Mouse (Mus musculus): Measurements from ENCODE around the gene P2rx3.

The P2rx3 gene

GRCm38 (mm10) chr2:84975580-84975979 lies 61.7 kb downstream of the P2rx3 start:
- DNase-seq = no peak

GRCm38 (mm10) chr2:84967318-84967991 lies 69.8 kb downstream of the P2rx3 start:
- no peak for DNase-seq

GRCm38 (mm10) chr2:84964111-84964801 lies 73.0 kb downstream of the P2rx3 start:
- no peak for DNase-seq

- no peak for DNase-seq
These were observed 74.3 kb downstream of the P2rx3 start for GRCm38 (mm10) chr2:84962906-84963507.

GRCm38 (mm10) chr2:84961901-84962300 lies 75.4 kb downstream of the P2rx3 start:
- no peak for DNase-seq

GRCm38 (mm10) chr2:84961300-84961699 lies 76.0 kb downstream of the P2rx3 start:
- peak; percentile 74 for DNase-seq

- no peak for DNase-seq
These were observed 78.5 kb downstream of the P2rx3 start for GRCm38 (mm10) chr2:84958588-84959264.

GRCm38 (mm10) chr2:84956274-84956673 lies 81.0 kb downstream of the P2rx3 start:
- peak; percentile 62 for DNase-seq

- no peak for DNase-seq
These were observed 81.8 kb downstream of the P2rx3 start for GRCm38 (mm10) chr2:84955435-84955834.

- no peak for DNase-seq
These were observed 84.6 kb downstream of the P2rx3 start for GRCm38 (mm10) chr2:84952693-84953092.

GRCm38 (mm10) chr2:84952251-84952650 lies 85.0 kb downstream of the P2rx3 start:
- DNase-seq = no peak

- no peak for DNase-seq
These were observed 86.2 kb downstream of the P2rx3 start for GRCm38 (mm10) chr2:84951027-84951426.

GRCm38 (mm10) chr2:84948721-84949120 lies 88.5 kb downstream of the P2rx3 start:
- DNase-seq = no peak
